Mouse (Mus musculus): ENCODE measurements around the gene Tex261. TPM values are rescaled to one million over a fixed set of nuclear protein-coding genes. Genes with fewer than 3 reads are reported as not detected.
"Not testable (repeated sequence)": the region's sequence is repeated elsewhere in the genome, so short reads cannot be mapped to it uniquely, and the experiment has no call there.

Gene Tex261
- 10 to 100 TPM; 51.6 to 52.2 TPM for total RNA-seq (2021)
- long read RNA-seq, experiment 1, transcript Tex261-201 (6 exons, 2,984 nt), result major isoform, 54 of 75 reads
- long read RNA-seq, experiment 1, partial matches to known transcripts, result 6 of 75 reads
- long read RNA-seq, experiment 1, other reads (novel, unspliced or antisense), result 14 of 75 reads
- long read RNA-seq, experiment 2, transcript Tex261-201 (6 exons, 2,984 nt), result major isoform, 90 of 128 reads
- long read RNA-seq, experiment 2, partial matches to known transcripts, result 19 of 128 reads
- long read RNA-seq, experiment 2, other reads (novel, unspliced or antisense), result 16 of 128 reads

- DNase-seq (ENCODE audit: low spot score in 2 of 2), result peak; percentile 89 to 92
Measured at GRCm38 (mm10) chr6:83775638-83776293, at the start of gene Tex261. Gene Tex261 (minus strand): TSS chr6:83775813.

DNA sequence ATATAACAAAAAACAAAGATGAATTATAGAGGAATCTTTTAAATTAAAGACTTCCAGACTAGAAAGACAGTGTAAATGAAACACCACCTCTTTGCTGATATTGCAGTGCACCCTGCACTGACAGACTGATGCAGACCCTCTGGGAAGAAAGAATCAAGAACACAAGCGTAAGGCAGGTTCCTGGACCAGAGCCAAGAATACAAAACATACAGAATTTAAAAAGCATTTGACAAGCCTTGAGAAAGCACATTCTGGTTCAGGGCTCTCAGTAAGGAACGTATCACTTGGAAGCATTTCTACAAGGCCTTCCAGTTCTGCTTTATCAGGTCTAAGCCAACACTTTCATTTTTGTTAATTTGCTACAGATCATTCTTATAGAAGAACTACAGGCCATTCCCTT, 46.2 kb upstream of the Tex261 start:
- no peak for DNase-seq (ENCODE audit: low spot score in 2 of 2)

- no peak for DNase-seq (ENCODE audit: low spot score in 2 of 2)
Measured at GRCm38 (mm10) chr6:83820727-83821515, 45.3 kb upstream of the Tex261 start.

- no peak for DNase-seq (ENCODE audit: low spot score in 2 of 2)
Measured at GRCm38 (mm10) chr6:83818996-83819395, 43.4 kb upstream of the Tex261 start.

DNA sequence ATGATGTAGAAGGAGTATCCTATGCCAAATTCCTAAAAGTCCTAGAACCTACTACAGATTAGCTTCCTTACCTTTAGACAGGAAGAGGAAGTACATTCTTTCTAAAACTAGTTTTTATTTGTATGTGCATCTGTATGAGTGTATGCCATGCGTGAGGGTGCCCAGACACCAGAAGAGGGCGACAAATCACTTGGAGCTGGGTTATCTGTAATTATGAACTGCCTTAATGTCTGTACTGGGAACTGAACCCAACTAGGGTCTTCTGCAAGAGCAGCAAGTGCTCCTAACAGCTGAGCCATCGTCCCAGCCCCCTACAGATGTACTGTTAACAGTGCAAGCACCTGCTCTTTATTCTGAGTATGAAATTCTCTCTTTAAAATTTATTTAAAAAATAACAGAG, 40.2 kb upstream of the Tex261 start:
- no peak for DNase-seq (ENCODE audit: low spot score in 2 of 2)

DNA sequence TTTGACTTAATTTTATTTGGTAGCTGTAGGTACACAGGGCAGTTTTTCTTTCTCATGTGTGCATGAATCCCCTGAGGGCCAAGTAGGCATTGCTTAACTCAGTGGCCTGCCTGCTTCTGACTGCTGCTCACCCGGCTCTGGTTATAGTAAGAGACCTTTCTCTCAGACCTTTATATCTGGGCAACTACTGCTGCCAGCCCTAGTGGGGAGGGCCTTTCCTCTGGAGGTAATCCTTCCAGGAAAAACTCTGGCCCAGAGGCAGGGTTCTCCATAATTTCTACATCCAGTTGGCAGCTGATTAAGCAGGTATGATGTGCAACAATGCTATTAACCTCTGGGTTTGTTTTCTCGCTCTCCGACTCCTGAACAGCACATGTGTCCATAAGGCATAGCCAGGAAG, 27.2 kb upstream of the Tex261 start:
- DNase-seq (ENCODE audit: low spot score in 2 of 2), result no peak

GRCm38 (mm10) chr6:83802033-83802432, 26.4 kb upstream of the Tex261 start:
- DNase-seq (ENCODE audit: low spot score in 2 of 2), result peak in 1 of 2 experiments; percentile 29

DNA sequence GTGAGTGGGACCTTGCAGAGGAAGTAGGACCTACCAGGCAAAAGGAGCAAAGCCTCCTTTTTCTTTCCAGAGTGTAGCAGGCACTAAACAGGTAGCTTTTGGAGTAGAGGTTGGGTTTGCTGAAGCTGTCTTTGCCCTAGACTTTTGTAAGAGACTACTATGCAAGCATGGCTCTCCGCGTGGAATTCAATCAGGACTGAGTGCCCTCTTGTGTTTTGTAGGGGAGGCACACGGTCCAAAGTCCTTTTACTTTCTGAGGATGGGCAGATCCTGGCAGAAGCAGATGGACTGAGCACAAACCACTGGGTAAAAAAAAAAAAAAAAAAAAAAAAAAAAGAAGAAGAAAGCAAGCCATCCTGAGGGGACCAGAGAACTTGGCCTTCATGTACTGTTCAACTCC, 21.1 kb upstream of the Tex261 start:
- DNase-seq (ENCODE audit: low spot score in 2 of 2), result no peak

GRCm38 (mm10) chr6:83795492-83795900, 19.9 kb upstream of the Tex261 start:
- peak in 1 of 2 experiments; percentile 50 for DNase-seq (ENCODE audit: low spot score in 2 of 2)

GRCm38 (mm10) chr6:83794760-83795296, 19.2 kb upstream of the Tex261 start, which contains the start of gene Nagk:
Gene Nagk (plus strand): TSS chr6:83794982.
- DNase-seq (ENCODE audit: low spot score in 2 of 2), result peak; percentile 90 to 94

DNA sequence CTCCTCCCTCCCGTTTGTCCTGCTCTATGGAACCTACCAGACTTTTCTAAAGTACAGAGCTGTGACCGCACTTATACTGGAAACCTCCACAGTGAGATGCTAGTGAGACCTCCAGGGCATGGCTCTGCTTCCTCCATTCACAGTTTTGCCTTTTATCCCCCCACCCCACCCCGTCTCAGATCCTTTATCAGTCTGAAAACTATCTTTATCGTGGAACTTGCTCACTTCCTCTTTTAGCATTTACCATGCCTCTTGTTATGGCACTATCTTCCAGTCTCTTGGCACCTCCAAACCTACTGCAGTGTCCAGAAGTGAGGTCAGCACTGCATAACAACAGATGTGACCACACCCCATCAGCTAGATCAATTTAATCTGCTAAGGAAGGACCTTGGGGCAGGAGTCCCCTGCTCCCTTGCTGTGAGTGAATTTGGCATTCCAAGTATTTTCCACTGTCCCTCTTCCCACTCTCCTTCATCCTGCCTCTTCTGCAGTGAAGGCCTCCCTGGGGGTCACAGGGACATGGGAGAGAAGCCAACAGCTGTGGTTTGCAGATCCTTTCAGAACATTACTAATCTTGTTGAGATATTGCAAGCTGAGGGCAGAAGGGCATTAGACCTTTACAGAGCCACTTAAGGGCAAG, 15.8 kb upstream of the Tex261 start:
- no peak for DNase-seq (ENCODE audit: low spot score in 2 of 2)

DNA sequence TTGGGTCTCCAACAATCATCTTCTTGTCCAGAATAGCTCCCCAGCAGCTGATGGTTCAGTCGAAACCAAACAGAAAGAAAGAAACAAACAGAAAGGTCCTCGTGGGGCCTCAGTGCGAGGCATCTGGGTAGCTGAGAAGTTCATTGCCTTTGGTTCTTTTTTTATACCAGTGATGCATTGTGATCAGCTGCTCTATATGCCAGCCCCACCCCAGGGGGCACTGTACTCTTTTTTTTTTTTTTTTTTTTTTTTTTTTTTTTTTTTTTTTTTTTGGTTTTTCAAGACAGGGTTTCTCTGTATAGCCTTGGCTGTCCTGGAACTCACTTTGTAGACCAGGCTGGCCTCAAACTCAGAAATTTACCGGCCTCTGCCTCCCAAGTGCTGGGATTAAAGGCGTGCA, 14.9 kb upstream of the Tex261 start:
- DNase-seq (ENCODE audit: low spot score in 2 of 2), result not testable (repeated sequence)

DNA sequence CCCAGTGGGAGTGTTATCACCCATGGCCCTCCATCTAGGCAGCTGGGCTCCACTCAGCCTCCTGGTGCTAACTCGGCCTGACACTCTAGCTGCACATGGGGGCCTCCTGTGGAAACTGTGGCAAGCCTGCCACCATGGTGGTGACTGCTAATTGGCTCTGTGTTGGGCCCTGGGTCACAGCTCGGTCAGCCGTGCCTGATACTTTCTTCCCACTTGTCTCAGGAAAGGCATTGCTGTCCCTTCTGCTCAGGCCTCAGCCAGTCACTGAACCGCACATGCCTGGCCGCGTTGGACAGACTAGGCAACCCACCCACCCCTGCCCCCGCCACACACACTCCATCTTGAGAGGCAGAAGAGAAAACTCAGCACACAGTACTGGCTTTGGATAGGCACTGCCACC, 12.9 kb upstream of the Tex261 start:
- no peak for DNase-seq (ENCODE audit: low spot score in 2 of 2)

DNA sequence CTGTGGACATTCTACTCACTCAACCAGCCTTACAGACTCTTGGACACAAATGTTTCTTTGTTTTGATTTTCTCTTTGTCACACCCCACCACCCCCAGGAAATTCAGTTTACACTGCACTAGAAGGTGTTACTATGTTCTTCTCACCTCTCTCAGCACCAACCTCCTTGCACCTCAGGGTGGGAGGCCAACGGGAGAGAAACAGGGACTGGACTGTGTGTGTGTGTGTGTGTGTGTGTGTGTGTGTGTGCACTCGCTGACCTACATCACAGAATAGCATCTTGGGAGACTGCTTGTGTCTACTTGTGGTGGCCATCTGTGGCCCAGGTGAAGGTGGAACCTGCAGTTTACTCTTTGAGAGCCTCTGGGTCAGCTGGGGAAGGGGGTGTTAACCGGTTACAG, 10.8 kb upstream of the Tex261 start:
- no peak for DNase-seq (ENCODE audit: low spot score in 2 of 2)

- DNase-seq (ENCODE audit: low spot score in 2 of 2), result peak in 1 of 2 experiments; percentile 46
Measured at GRCm38 (mm10) chr6:83779026-83779425, 3.4 kb upstream of the Tex261 start.

DNA sequence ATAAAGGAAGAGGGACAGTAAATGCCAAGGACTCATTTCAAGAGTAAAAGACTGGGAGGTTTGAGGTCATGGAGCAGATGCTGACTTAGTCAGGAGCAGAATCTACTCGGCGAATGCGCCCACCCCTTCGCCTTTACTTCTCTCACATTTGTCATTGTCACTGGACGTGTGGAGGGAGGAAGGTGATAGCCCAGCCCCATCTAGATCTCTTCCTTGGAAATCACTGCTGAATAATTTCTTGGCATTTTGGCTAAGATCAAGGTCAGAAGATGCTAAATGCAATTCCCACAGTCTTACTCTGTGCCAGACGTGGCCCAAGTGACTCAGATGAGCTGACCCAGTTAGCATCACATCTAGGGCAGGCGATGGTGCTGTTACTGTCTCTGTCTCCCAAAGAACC, 2.7 kb upstream of the Tex261 start:
- no peak for DNase-seq (ENCODE audit: low spot score in 2 of 2)

- no peak for DNase-seq (ENCODE audit: low spot score in 2 of 2)
Measured at GRCm38 (mm10) chr6:83774781-83775563, 641 bp downstream of the Tex261 start.

GRCm38 (mm10) chr6:83774126-83774525, 1.5 kb downstream of the Tex261 start:
- no peak for DNase-seq (ENCODE audit: low spot score in 2 of 2)

DNA sequence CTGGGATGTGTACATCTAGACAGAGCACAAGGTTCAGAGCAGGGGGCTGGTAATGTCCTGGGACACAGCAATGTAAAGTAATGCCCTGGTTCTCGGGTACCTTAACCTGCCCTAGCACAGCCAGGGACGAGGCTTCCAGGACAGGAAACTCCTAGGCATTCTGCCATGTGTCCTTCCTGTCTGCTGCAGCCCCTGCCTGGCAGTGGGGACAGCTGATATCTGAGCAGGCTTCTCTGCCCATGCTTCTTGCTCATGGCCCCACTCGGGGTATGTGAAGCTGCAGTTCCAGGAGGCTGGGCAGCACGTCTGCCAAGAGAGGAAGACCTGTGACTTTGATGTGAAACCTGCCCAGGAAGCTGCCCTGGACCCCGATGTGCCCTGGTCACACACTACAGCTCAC, 7.1 kb downstream of the Tex261 start:
- DNase-seq (ENCODE audit: low spot score in 2 of 2), result no peak

GRCm38 (mm10) chr6:83766982-83767381, 8.6 kb downstream of the Tex261 start:
- no peak for DNase-seq (ENCODE audit: low spot score in 2 of 2)

Measured in layer of hippocampus, postnatal 14 days (tissue).